ENCODE assay signal across 1 mouse cellular context in the genomic region with DNA sequence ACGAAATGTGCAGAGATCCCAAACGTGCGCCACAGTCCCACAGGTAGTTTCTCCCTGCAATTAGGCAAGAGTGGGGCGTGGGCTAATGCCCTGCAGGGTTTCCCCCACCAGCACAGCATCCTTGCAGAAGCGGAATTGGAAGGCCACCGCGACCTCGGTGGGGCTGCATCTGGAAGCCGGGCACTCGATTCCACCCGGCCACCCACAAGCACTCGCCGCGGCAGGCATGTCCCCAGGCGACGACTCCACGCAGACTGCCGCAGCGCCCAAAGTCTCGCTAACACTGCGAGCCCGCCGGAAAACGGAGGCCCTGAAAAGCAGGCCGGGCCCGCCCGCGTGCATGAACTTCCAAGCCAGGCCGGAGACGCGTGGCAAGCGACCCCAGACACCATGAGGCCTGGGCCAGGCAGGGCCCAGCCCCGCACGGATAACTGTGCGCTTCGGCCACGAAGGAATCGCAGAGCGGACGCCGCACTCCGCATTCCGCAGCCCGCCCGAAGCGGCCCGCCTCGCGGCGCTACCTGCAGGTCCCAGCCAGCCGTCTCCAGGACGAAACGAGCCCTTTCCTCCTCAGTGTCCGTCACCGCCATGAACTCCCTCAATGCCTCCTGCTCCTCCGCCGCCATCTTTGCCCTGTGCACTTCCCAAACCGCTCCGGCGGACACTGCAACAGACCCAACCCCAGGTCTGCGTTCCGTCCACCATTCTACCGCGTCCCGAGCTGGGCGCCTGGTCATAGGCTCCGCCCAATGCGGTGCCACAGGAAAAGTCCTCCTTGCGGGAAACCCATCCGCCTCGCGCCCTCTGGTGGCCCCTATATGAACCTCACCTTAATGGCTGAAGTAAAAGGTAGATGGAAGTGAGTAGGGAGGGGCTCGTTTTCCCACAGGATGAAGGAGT.
A peak's percentile ranks its signal among the peaks of the same experiment; 100 is the strongest.
TF ChIP-seq lines count a peak whose summit lies in the region.

No protein-coding gene starts in this region.

TF ChIP-seq in CH12.LX, 34 proteins besides CTCF, POLR2A, EP300 and RAD21 (continued from another document):
- TF ChIP-seq TCF12 (IDR thresholded peaks at IDR 0.05; ENCODE audit: low read depth, low read length) (peak; percentile 83), TBP (conservative IDR thresholded peaks at IDR 0.05; ENCODE audit: low read depth, low read length) (0 out of 2 replicates have a peak, but pooled peaks have one; percentile 50), ELF1 (IDR thresholded peaks at IDR 0.05; ENCODE audit: low read depth, low read length) (peak; percentile 51; the same call in 1 of the 2 replicates), MYC (IDR thresholded peaks at IDR 0.05; ENCODE audit: low read depth, low read length) (0 out of 2 replicates have a peak, but pooled peaks have one; percentile 37)
